Mouse (Mus musculus): ENCODE results near the gene Tmem117. TPM values are rescaled to one million over a fixed set of nuclear protein-coding genes. Genes with fewer than 3 reads are reported as not detected.
A peak's percentile ranks its signal among the peaks of the same experiment; 100 is the strongest.

Tmem117 gene
- polyA plus RNA-seq, 1 experiment from 2014 or later = 3.1 TPM

DNA sequence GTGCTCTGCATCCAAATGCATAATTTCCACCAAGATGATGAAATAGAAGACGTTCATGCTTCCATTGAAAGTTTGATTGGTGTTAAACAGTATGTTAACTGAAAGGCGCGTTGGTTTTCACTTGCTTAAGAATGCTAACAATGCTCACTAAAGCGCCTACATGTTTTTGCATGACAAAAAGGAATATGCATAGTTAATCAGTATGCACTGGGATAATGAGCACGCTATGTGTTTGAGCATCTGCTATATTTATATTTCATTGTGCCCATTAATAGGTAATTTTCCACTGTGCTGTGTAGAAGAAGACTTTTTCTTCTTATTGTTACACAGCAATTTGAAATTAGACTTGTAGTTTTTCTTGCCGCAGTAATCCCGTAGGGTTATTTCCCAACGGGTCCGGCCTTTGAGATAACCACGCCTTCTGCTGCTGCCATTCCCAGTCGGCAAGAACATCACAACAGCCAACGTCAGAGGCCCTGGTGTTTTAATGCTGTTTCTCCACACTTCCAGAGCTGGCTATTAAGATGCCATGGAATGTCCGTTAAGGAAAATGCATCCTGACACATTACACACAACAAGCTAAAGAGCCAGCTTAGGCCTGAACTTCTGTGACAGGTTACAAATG lies 399.9 kb downstream of the Tmem117 start:
- ATAC-seq (ENCODE audit: insufficient read depth, low FRiP score, low TSS enrichment) (no peak), DNase-seq (ENCODE audit: low spot score) (no peak)
- H3K4me2 ChIP-seq (ENCODE audit: low read depth) = no peak overlapping the region
- no peaks in the 10 kb centered on the region for H3K36me3 ChIP-seq (ENCODE audit: control insufficient read depth, insufficient read depth, low read length)
- H3K4me1 ChIP-seq (ENCODE audit: control insufficient read depth, insufficient read depth, low read length) = no peaks in the 10 kb centered on the region
- WGBS = 84% methylated on average over 13 of the region's 13 CpGs
- H3K4me3 ChIP-seq (ENCODE audit: low read depth, low read length) = no peak overlapping the region
- no peak overlapping the region for H3K9ac ChIP-seq (ENCODE audit: low read length)
- H3K9me3 ChIP-seq (ENCODE audit: control insufficient read depth, low read length) = no peaks in the 10 kb centered on the region
- H3K27ac ChIP-seq (ENCODE audit: low read depth, low read length) = no peak overlapping the region
- no peaks in the 10 kb centered on the region for H3K27me3 ChIP-seq (ENCODE audit: control insufficient read depth, insufficient read depth, low read length)

DNA sequence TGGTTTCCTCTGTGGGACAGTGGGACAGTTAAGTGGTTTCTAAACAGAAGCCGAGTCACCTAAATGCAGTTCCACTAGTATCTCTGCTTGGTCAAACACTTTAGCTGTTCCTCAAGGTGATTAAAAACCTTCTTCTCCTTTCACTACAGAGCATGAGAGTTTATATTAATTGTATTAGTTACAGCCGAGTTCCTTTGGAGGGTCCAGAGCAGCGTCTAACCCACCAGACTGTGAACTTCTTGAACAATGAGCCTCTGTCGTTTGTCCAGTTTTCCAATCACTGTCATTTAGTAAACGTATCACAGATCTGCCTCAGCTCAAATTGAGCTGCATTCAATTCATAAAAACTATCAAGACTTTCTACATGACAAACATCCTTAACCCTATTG lies 400.4 kb downstream of the Tmem117 start:
- Histone ChIP-seq H3K27me3 (ENCODE audit: control insufficient read depth, insufficient read depth, low read length) (no peaks in the 10 kb centered on the region), H3K4me1 (ENCODE audit: control insufficient read depth, insufficient read depth, low read length) (no peaks in the 10 kb centered on the region), H3K27ac (ENCODE audit: low read depth, low read length) (no peak overlapping the region), H3K4me2 (ENCODE audit: low read depth) (no peak overlapping the region), H3K4me3 (ENCODE audit: low read depth, low read length) (no peak overlapping the region), H3K9ac (ENCODE audit: low read length) (no peak overlapping the region), H3K9me3 (ENCODE audit: control insufficient read depth, low read length) (no peaks in the 10 kb centered on the region), H3K36me3 (ENCODE audit: control insufficient read depth, insufficient read depth, low read length) (no peaks in the 10 kb centered on the region)
- ATAC-seq (ENCODE audit: insufficient read depth, low FRiP score, low TSS enrichment) (no peak), DNase-seq (ENCODE audit: low spot score) (no peak)
- 78% methylated on average over 5 of the region's 5 CpGs for WGBS

DNA sequence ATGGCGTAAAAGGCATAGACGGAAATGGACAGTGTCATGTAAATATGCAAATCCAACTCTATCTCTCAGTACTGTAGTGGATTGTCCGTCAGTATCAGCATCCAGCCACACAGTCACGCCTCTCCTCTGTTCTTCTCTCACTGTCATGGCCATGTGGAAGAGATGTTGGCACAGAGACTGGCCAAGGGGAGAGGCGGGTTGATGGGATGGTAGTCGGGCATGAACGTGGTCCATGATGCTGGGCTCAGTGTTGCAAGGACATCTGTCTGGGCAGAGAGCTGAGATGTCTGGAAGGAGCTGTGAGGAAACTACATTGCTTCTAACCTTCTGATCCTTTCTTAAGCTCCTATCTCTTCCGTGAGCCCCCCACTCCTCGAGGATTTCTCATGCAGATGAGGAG lies 413.4 kb downstream of the Tmem117 start:
- no peak overlapping the region for H3K4me3 ChIP-seq (ENCODE audit: low read depth, low read length)
- no peaks in the 10 kb centered on the region for H3K4me1 ChIP-seq (ENCODE audit: control insufficient read depth, insufficient read depth, low read length)
- H3K4me2 ChIP-seq (ENCODE audit: low read depth) = no peak overlapping the region
- no peaks in the 10 kb centered on the region for H3K36me3 ChIP-seq (ENCODE audit: control insufficient read depth, insufficient read depth, low read length)
- no peak overlapping the region for H3K9ac ChIP-seq (ENCODE audit: low read length)
- ATAC-seq (ENCODE audit: insufficient read depth, low FRiP score, low TSS enrichment) (no peak), DNase-seq (ENCODE audit: low spot score) (no peak)
- no peak overlapping the region for H3K27ac ChIP-seq (ENCODE audit: low read depth, low read length)
- WGBS = 86% methylated on average over 9 of the region's 9 CpGs
- H3K9me3 ChIP-seq (ENCODE audit: control insufficient read depth, low read length) = no peaks in the 10 kb centered on the region
- no peaks in the 10 kb centered on the region for H3K27me3 ChIP-seq (ENCODE audit: control insufficient read depth, insufficient read depth, low read length)

DNA sequence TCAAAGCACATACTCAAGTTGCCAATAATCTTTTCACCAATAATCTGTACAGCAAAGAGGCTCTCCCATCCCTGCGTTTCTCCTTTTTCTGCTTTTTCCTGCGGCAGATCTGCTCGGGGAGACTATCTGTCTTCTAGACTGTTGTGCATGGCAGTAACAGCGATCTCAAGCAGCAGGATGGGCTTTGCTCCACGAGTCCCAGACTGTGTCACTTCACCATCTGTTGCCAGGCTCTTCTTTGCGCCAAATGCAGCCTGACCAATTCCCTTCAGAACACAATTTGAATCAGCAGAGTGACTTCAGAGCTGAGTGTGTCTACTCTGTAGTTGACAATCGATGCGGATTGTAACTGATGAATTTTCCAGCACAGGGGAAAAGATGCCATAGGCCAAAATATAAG lies 415.0 kb downstream of the Tmem117 start:
- Histone ChIP-seq H3K4me2 (ENCODE audit: low read depth) (no peak overlapping the region), H3K9me3 (ENCODE audit: control insufficient read depth, low read length) (no peaks in the 10 kb centered on the region), H3K4me1 (ENCODE audit: control insufficient read depth, insufficient read depth, low read length) (peaks cover 6% of the 10 kb centered on the region; the same call in 1 of the 2 replicates), H3K27me3 (ENCODE audit: control insufficient read depth, insufficient read depth, low read length) (no peaks in the 10 kb centered on the region), H3K27ac (ENCODE audit: low read depth, low read length) (no peak overlapping the region), H3K9ac (ENCODE audit: low read length) (no peak overlapping the region), H3K4me3 (ENCODE audit: low read depth, low read length) (no peak overlapping the region), H3K36me3 (ENCODE audit: control insufficient read depth, insufficient read depth, low read length) (no peaks in the 10 kb centered on the region)
- DNase-seq (ENCODE audit: low spot score) = no peak
- WGBS = 65% methylated on average over 8 of the region's 8 CpGs
- no peak for ATAC-seq (ENCODE audit: insufficient read depth, low FRiP score, low TSS enrichment)

GRCm38 (mm10) chr15:95047486-95047885 lies 418.5 kb downstream of the Tmem117 start:
- Histone ChIP-seq H3K27ac (ENCODE audit: low read depth, low read length) (no peak overlapping the region), H3K9ac (ENCODE audit: low read length) (no peak overlapping the region), H3K9me3 (ENCODE audit: control insufficient read depth, low read length) (no peaks in the 10 kb centered on the region), H3K4me1 (ENCODE audit: control insufficient read depth, insufficient read depth, low read length) (peaks cover 6% of the 10 kb centered on the region; the same call in 1 of the 2 replicates), H3K4me2 (ENCODE audit: low read depth) (no peak overlapping the region), H3K4me3 (ENCODE audit: low read depth, low read length) (no peak overlapping the region), H3K27me3 (ENCODE audit: control insufficient read depth, insufficient read depth, low read length) (no peaks in the 10 kb centered on the region), H3K36me3 (ENCODE audit: control insufficient read depth, insufficient read depth, low read length) (no peaks in the 10 kb centered on the region)
- ATAC-seq (ENCODE audit: insufficient read depth, low FRiP score, low TSS enrichment) (no peak), DNase-seq (ENCODE audit: low spot score) (no peak)
- WGBS = 69% methylated on average over 2 of the region's 2 CpGs

GRCm38 (mm10) chr15:95049171-95049729 lies 420.2 kb downstream of the Tmem117 start:
- ATAC-seq (ENCODE audit: insufficient read depth, low FRiP score, low TSS enrichment) (no peak), DNase-seq (ENCODE audit: low spot score) (no peak)
- WGBS = 71% methylated on average over 6 of the region's 6 CpGs
- no peak overlapping the region for H3K4me3 ChIP-seq (ENCODE audit: low read depth, low read length)
- peaks cover 6% of the 10 kb centered on the region; the same call in 1 of the 2 replicates for H3K4me1 ChIP-seq (ENCODE audit: control insufficient read depth, insufficient read depth, low read length)
- no peaks in the 10 kb centered on the region for H3K27me3 ChIP-seq (ENCODE audit: control insufficient read depth, insufficient read depth, low read length)
- H3K9ac ChIP-seq (ENCODE audit: low read length) = no peak overlapping the region
- H3K4me2 ChIP-seq (ENCODE audit: low read depth) = no peak overlapping the region
- H3K36me3 ChIP-seq (ENCODE audit: control insufficient read depth, insufficient read depth, low read length) = no peaks in the 10 kb centered on the region
- no peaks in the 10 kb centered on the region for H3K9me3 ChIP-seq (ENCODE audit: control insufficient read depth, low read length)
- no peak overlapping the region for H3K27ac ChIP-seq (ENCODE audit: low read depth, low read length)

DNA sequence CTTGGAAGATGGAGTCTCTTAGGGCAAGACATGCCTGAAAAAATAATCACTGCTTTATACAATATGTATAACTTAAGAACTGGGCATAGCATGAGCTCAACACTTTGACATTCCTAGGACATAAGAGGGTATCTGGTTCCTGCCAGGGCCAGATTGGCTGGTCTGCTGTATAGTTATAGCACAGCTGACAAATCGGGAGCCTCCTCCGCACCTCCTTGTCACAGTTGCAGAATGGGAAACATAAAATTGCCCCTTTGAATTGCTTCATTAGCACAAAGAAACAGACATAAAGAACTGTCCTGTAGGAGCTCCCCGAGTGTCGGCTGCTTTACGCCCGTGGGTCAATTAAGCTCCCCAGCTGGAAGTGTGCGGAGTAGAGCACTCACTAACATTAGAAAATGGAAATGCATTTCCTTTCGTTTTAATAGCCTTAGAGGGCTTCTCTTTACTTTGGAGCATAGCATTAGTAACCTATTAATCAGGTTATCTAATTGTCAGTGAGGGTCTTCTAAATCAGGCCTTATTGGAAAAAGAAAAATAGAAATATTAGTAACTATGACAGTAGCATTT lies 426.1 kb downstream of the Tmem117 start:
- 39% methylated on average over 8 of the region's 8 CpGs for WGBS
- DNase-seq (ENCODE audit: low spot score) (no peak), ATAC-seq (ENCODE audit: insufficient read depth, low FRiP score, low TSS enrichment) (no peak)
- Histone ChIP-seq H3K4me1 (ENCODE audit: control insufficient read depth, insufficient read depth, low read length) (no peaks in the 10 kb centered on the region), H3K36me3 (ENCODE audit: control insufficient read depth, insufficient read depth, low read length) (no peaks in the 10 kb centered on the region), H3K9me3 (ENCODE audit: control insufficient read depth, low read length) (no peaks in the 10 kb centered on the region), H3K27ac (ENCODE audit: low read depth, low read length) (0 out of 2 replicates have a peak overlapping the region, but pooled peaks have one; percentile 8), H3K27me3 (ENCODE audit: control insufficient read depth, insufficient read depth, low read length) (no peaks in the 10 kb centered on the region), H3K4me2 (ENCODE audit: low read depth) (no peak overlapping the region), H3K4me3 (ENCODE audit: low read depth, low read length) (no peak overlapping the region), H3K9ac (ENCODE audit: low read length) (no peak overlapping the region)

DNA sequence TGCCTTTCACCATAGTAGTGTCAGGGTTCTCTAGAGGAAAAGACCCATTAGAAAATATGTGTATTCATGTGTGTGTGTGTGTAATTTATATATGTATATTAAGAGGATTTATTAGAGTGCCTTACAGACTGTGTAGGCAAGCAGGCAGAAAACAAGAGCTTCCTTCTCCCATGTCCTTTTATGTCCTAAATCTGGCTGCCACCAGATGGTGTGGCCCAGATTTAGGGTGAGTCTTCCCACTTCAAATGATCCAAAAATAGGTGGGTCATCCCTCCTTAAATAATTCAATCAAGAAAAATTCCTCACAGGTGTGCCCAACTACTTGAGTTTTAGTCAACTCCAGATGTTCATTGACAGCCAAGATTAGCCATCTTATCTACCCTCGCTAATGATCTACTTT lies 439.0 kb downstream of the Tmem117 start:
- WGBS = 92% methylated on average over 1 of the region's 1 CpGs
- no peaks in the 10 kb centered on the region for H3K27me3 ChIP-seq (ENCODE audit: control insufficient read depth, insufficient read depth, low read length)
- no peak overlapping the region for H3K4me2 ChIP-seq (ENCODE audit: low read depth)
- no peaks in the 10 kb centered on the region for H3K4me1 ChIP-seq (ENCODE audit: control insufficient read depth, insufficient read depth, low read length)
- H3K36me3 ChIP-seq (ENCODE audit: control insufficient read depth, insufficient read depth, low read length) = no peaks in the 10 kb centered on the region
- no peak overlapping the region for H3K9ac ChIP-seq (ENCODE audit: low read length)
- H3K27ac ChIP-seq (ENCODE audit: low read depth, low read length) = no peak overlapping the region
- ATAC-seq (ENCODE audit: insufficient read depth, low FRiP score, low TSS enrichment) (no peak), DNase-seq (ENCODE audit: low spot score) (no peak)
- H3K4me3 ChIP-seq (ENCODE audit: low read depth, low read length) = no peak overlapping the region
- no peaks in the 10 kb centered on the region for H3K9me3 ChIP-seq (ENCODE audit: control insufficient read depth, low read length)

GRCm38 (mm10) chr15:95068799-95069198 lies 439.8 kb downstream of the Tmem117 start:
- H3K27me3 ChIP-seq (ENCODE audit: control insufficient read depth, insufficient read depth, low read length) = no peaks in the 10 kb centered on the region

More at GRCm38 (mm10) chr15:95068799-95069198, 439.8 kb downstream of the Tmem117 start:
- ATAC-seq (ENCODE audit: insufficient read depth, low FRiP score, low TSS enrichment) (no peak), DNase-seq (ENCODE audit: low spot score) (no peak)
- Histone ChIP-seq H3K4me3 (ENCODE audit: low read depth, low read length) (no peak overlapping the region), H3K9me3 (ENCODE audit: control insufficient read depth, low read length) (no peaks in the 10 kb centered on the region), H3K4me2 (ENCODE audit: low read depth) (no peak overlapping the region), H3K9ac (ENCODE audit: low read length) (no peak overlapping the region), H3K36me3 (ENCODE audit: control insufficient read depth, insufficient read depth, low read length) (no peaks in the 10 kb centered on the region), H3K27ac (ENCODE audit: low read depth, low read length) (no peak overlapping the region), H3K4me1 (ENCODE audit: control insufficient read depth, insufficient read depth, low read length) (no peaks in the 10 kb centered on the region)
- 89% methylated on average over 1 of the region's 1 CpGs for WGBS
